Mouse (Mus musculus) heart, embryonic 13.5 days (tissue): Measurements from ENCODE around the gene Wap. TPM values are rescaled to one million over a fixed set of nuclear protein-coding genes. Genes with fewer than 3 reads are reported as not detected.
A peak's percentile ranks its signal among the peaks of the same experiment; 100 is the strongest.

ENCODE experiments used
- ATAC-seq: fragments of 200-750 bp; cut with Nextera tagmentation; 2 replicates; pipeline ENCODE4 v1.8.0; 2017; ENCODE audit warnings: moderate TSS enrichment; ENCODE audit not compliant: insufficient number of reproducible peaks, low FRiP score, low TSS enrichment; ENCODE audit errors: extremely low read depth
- H3K27ac ChIP-seq: fragments of 300-500 bp; sonication (generic); replicated peaks from 2 replicates; pipeline ENCODE4 v1.5.1; 2015; ENCODE audit warnings: moderate library complexity, mild to moderate bottlenecking, inconsistent platforms
- H3K27me3 ChIP-seq: fragments of 300-500 bp; sonication (generic); replicated peaks from 2 replicates; pipeline ENCODE4 v1.6.1; 2015; ENCODE audit warnings: mild to moderate bottlenecking, inconsistent platforms
- H3K36me3 ChIP-seq: fragments of 300-500 bp; sonication (generic); 2 replicates; pipeline ENCODE4 v1.6.1; 2015; ENCODE audit warnings: mild to moderate bottlenecking, inconsistent platforms
- H3K4me1 ChIP-seq: fragments of 300-500 bp; sonication (generic); 2 replicates; pipeline ENCODE4 v1.6.1; 2015; ENCODE audit warnings: inconsistent platforms
- H3K4me2 ChIP-seq: fragments of 300-500 bp; sonication (generic); 2 replicates; pipeline ENCODE4 v1.6.1; 2015; ENCODE audit warnings: inconsistent platforms, mild to moderate bottlenecking, moderate library complexity
- H3K4me3 ChIP-seq: fragments of 300-500 bp; sonication (generic); 2 replicates; pipeline ENCODE4 v1.5.1; 2015; ENCODE audit warnings: moderate library complexity, mild to moderate bottlenecking, inconsistent platforms
- H3K9ac ChIP-seq: fragments of 300-500 bp; sonication (generic); 2 replicates; pipeline ENCODE4 v1.6.1; 2015; ENCODE audit warnings: inconsistent platforms, mild to moderate bottlenecking, moderate library complexity
- H3K9me3 ChIP-seq: fragments of 300-500 bp; sonication (generic); 2 replicates; pipeline ENCODE4 v1.6.1; 2016; ENCODE audit warnings: inconsistent platforms
- WGBS: fragments of 180-500 bp; shearing (Covaris S2); methylation state at CpG from one replicate; pipeline ENCODE4 v1.1.7; 2015; ENCODE audit warnings: mixed read lengths; 5-methylcytosine and 5-hydroxymethylcytosine counted together
- polyA plus RNA-seq: library from polyadenylated mRNA; unstranded; fragments of >200 nt; fragmentation: Nextera tagmentation; extraction: Ambion mirVana; gene quantifications from 2 replicates; pipeline ENCODE4 v1.2.1, GENCODE M21; 2015

Gene Wap
- polyA plus RNA-seq, 1 experiment from 2014 or later = not detected

DNA sequence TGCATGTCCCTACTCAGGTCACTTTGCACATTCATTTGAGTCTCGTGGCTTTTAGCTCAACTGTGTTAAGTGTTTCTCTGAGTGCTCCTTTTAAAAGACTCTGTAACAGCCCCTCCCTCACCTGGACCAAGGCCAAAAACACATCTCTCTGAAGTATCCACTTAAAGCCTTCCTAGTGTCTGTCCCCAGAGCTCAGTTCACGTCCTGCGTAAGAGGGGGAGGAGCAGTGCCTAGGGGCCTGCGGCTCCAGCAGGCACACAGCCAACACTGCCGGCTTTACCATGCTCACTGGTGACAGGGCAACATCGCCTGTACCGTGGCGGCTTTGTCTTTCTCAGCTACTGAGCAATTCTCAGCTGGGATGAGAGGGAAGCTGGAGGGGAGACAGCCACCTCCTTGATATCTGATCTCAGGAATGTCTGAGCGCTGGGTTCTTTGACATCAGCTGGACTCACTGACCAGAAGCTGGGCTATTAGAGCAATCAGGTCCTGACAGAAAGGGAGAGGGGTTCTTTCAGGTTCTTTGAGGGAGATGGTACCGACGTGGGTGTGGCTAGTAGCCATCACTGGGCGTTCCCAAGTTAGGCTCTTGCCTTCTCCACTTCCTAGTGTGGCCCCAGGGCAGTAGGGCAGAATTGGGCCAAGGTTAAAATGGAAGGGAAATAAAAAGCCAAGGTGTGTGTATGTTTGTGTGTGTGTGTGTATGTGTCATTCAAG, 34.4 kb downstream of the Wap start:
- WGBS = 20% methylated on average over 12 of the region's 12 CpGs
- Histone ChIP-seq H3K4me1 (peaks cover 42% of the 10 kb centered on the region), H3K36me3 (0 out of 2 replicates have a peak, but pooled peaks cover under 1% of the 10 kb centered on the region), H3K27ac (peak overlapping the region; percentile 50), H3K4me3 (peak overlapping the region; percentile 48; the same call in 1 of the 2 replicates), H3K9ac (peak overlapping the region; percentile 62), H3K9me3 (no peaks in the 10 kb centered on the region), H3K4me2 (peak overlapping the region; percentile 72), H3K27me3 (peaks cover 85% of the 10 kb centered on the region)
- ATAC-seq = peak; percentile 68; the same call in 1 of the 2 replicates

DNA sequence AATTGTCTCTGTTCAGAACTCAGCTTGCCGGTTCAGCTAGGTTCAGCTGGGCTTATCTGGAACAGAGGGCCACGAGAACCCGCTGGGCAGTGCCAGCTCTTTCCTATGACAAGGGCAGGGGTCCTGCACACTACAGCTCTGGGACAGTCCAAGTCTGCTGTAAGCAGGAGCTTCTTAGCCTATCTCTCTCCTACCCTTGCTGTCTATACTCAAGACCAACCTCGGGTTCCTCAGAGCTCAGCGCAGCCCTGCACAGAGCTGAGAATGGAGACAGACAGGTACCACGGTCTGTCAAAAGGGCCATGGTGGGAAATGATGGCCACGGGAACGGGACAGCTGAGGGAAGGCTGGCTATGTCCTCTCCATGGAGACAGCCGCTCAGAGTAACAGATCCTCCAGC, 35.2 kb downstream of the Wap start:
- no peak for ATAC-seq
- peaks cover 50% of the 10 kb centered on the region for H3K4me1 ChIP-seq
- peak overlapping the region; percentile 72 for H3K4me2 ChIP-seq
- H3K27me3 ChIP-seq = peaks cover 88% of the 10 kb centered on the region
- no peaks in the 10 kb centered on the region for H3K9me3 ChIP-seq
- H3K27ac ChIP-seq = no peak overlapping the region
- H3K36me3 ChIP-seq = peaks cover 8% of the 10 kb centered on the region
- WGBS = 77% methylated on average over 9 of the region's 9 CpGs
- H3K9ac ChIP-seq = no peak overlapping the region
- no peak overlapping the region for H3K4me3 ChIP-seq

DNA sequence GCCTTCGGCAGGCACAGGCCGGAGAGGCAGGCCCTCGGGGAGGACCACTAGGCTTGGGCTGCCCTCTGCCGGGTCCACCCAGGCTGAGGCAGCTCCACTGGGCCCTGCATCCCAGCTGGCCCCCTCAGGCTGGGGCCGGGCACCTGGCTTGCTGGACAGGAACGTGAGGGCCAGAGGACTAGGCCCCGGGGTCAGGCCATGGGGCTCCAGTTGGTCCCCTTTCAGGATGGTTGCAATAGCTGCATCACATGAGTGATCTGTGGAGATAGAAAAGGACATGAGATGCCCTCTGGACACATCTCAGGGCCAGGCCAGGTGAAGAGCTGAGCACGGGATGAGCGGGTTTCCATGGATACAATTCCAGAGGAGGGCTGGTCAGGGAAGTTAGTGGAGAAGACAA, 35.8 kb downstream of the Wap start:
- no peak overlapping the region for H3K4me2 ChIP-seq
- no peak overlapping the region for H3K4me3 ChIP-seq
- no peak overlapping the region for H3K9ac ChIP-seq
- 73% methylated on average over 9 of the region's 9 CpGs for WGBS
- no peaks in the 10 kb centered on the region for H3K9me3 ChIP-seq
- peaks cover 84% of the 10 kb centered on the region for H3K27me3 ChIP-seq
- H3K27ac ChIP-seq = no peak overlapping the region
- no peak for ATAC-seq
- peaks cover 56% of the 10 kb centered on the region for H3K4me1 ChIP-seq
- H3K36me3 ChIP-seq = peaks cover 14% of the 10 kb centered on the region

DNA sequence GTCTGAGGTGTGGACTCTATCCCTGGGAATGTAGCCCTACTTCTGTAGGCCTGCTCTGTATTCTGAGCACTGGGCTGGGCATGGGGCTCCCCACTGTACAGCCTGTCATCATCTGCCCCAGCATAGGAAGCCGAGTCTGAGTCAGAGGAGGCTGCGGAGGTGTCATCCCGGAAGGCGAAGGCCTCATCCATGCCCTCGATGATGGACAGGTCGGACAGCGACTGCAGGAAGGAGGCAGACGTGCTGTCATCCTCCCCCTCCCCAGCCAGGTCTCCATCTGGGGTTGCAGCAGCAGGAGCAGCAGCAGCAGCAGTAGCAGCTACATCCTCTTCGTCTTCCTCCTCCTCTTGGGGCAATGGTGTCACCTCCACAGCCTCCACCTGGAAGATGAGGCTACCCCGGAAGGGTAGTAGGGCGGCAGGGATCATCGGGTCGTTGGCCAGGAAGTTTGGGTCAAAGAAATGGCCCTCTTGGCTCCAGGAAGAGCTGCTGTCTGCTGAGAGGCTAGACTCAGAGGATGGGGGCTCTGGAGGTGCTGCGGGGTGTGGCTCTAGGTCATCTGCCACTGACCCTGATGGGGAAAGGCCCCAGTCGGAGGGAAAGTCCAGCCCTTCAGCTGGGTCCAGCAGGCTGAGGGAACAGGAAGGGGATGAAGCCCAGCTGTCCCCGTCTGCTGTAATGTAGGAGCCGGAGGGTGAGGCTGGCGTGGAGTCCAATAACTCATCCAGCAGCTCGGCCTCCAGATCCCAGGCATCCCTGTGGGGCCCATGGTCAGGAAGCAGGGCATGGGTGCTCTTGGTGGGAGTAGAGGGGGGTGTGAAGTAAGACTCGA, 36.6 kb downstream of the Wap start:
- 78% methylated on average over 20 of the region's 20 CpGs for WGBS
- no peak overlapping the region for H3K27ac ChIP-seq
- peaks cover 76% of the 10 kb centered on the region for H3K27me3 ChIP-seq
- H3K4me2 ChIP-seq = no peak overlapping the region
- H3K4me3 ChIP-seq = no peak overlapping the region
- ATAC-seq = no peak
- H3K9me3 ChIP-seq = no peaks in the 10 kb centered on the region
- H3K9ac ChIP-seq = no peak overlapping the region
- peaks cover 22% of the 10 kb centered on the region for H3K36me3 ChIP-seq
- H3K4me1 ChIP-seq = peaks cover 59% of the 10 kb centered on the region

DNA sequence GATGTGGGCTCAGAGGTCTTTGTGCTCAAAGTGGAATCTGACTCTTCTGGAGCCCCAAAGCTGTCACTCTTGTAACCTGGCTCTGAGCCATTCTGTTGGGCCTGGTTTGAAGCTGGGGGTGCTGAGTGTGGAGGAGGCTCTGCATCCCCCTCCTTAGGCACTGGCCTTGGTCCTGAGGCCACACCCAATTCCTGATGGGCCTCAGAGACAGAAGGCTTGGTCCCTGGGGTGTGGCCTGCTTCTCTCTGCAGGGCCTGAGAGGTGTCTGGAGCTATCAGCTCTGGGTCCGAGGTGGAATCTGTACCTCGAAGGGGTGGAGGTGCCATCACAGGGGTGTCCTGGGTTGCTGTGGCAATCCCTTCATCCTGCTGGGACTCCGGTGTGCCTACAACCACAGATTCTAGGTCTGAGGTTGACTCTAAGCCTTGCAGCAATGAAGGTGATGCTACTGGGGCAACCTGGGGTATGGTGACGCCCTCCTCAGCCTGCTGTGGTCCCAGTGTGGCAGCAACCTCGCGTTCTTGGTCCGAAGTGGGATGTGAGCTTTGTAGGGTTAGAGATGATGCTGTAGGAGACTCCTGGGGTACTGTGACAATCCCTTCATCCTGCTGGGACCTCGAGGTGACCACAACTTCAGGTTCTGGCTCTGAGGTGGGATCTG, 38.0 kb downstream of the Wap start:
- Histone ChIP-seq H3K4me2 (no peak overlapping the region), H3K27ac (no peak overlapping the region), H3K4me1 (peaks cover 58% of the 10 kb centered on the region), H3K36me3 (peaks cover 36% of the 10 kb centered on the region), H3K4me3 (no peak overlapping the region), H3K9me3 (no peaks in the 10 kb centered on the region), H3K9ac (no peak overlapping the region), H3K27me3 (peaks cover 65% of the 10 kb centered on the region)
- ATAC-seq = no peak
- 74% methylated on average over 8 of the region's 8 CpGs for WGBS

DNA sequence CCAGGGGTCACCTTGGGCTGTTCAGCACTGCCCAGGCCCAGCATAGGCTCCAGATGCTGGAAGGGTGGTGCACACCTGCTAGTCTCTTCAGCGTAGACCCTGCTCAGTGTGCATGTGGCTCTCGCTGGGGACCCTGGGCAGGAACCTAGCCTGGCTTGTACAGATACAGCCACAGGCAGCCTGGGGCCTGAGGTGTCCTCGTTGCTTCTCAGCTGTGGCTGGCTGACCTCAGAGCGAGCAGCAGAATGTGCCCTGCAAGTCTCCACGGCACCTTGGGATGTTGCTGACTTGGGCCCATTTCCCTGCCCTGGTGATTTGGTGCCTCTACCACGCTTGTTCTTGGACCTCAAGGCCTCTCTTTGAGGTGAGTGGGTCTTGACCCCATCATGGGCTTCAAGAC, 38.6 kb downstream of the Wap start:
- 83% methylated on average over 6 of the region's 6 CpGs for WGBS
- Histone ChIP-seq H3K9ac (no peak overlapping the region), H3K9me3 (no peaks in the 10 kb centered on the region), H3K27ac (no peak overlapping the region), H3K27me3 (peaks cover 59% of the 10 kb centered on the region), H3K4me3 (no peak overlapping the region), H3K4me2 (no peak overlapping the region), H3K36me3 (peaks cover 42% of the 10 kb centered on the region), H3K4me1 (peaks cover 58% of the 10 kb centered on the region)
- ATAC-seq = no peak

DNA sequence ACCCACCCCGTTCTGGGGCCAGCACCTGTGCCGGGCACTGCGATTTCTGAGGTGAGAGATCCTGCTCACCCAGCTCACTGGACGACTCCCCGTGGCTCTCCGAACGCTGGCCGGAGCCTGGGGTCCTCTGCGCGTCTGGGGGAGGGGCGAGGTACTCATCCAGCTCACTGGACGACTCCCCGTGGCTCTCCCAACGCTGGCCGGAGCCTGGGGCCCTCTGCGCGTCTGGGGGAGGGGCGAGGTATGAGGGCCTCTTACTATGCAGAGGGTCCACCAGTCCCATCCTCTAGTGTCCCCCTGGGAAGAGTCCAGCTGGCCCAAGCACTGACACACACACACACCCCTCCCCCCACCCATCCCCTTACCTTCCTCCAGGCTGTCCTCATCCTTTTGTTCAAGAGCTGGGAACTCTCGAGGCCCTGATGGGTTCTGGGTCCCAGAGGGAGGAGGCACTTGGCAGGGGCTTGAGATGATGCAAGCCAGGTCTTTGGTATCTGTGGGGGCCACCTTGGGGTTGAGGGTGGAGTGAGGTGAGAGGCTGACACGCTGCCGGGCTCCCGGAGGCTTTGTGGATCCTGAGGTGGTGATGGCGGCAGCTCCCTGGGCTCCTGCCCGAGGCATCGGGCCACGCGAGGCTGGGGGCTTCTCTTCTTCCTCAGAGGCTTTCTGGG, 39.3 kb downstream of the Wap start:
- ATAC-seq = no peak
- Histone ChIP-seq H3K36me3 (peaks cover 49% of the 10 kb centered on the region), H3K27me3 (peaks cover 52% of the 10 kb centered on the region), H3K9me3 (no peaks in the 10 kb centered on the region), H3K4me3 (no peak overlapping the region), H3K4me1 (peaks cover 58% of the 10 kb centered on the region), H3K27ac (no peak overlapping the region), H3K9ac (peak overlapping the region; percentile 38; the same call in 1 of the 2 replicates), H3K4me2 (peak overlapping the region; percentile 32)
- 20% methylated on average over 27 of the region's 27 CpGs for WGBS

DNA sequence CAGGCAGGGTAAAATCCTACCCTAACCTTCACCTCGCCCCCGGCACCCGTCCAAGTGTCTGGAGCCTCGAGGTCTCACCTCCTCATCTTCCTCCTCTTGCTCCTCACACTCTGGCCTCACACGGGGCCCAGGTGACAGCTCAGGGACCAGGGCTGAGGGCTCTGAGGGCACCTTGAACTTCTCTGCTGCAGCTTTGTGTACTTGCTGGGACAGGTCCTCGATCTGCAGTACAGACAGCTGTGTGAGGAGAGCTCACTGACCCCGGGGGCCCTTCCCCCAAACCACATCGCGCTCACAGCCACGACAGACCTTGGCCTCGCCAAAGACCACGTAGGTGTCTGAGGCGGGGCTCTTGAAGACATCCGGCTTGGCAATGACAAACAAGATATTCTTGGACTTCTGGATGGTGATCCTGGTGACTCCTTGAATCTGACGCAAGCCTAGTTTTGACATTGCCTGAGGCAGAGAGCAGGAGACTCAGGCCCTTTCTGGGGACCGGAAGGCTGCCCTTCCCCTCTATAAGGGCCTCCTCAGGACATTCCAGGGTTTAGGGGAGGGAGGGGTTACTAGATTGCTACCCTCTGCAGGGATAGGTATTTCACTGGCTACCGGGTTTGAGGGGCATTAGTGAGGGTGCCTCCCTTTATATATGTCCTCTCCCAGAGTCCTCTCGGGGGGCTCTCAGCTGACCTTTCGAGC, 40.1 kb downstream of the Wap start:
- WGBS = 49% methylated on average over 19 of the region's 19 CpGs
- Histone ChIP-seq H3K9ac (peak overlapping the region; percentile 30; the same call in 1 of the 2 replicates), H3K9me3 (no peaks in the 10 kb centered on the region), H3K27ac (no peak overlapping the region), H3K4me2 (no peak overlapping the region), H3K4me3 (no peak overlapping the region), H3K36me3 (peaks cover 57% of the 10 kb centered on the region), H3K27me3 (peaks cover 49% of the 10 kb centered on the region), H3K4me1 (peaks cover 55% of the 10 kb centered on the region)
- ATAC-seq = no peak

DNA sequence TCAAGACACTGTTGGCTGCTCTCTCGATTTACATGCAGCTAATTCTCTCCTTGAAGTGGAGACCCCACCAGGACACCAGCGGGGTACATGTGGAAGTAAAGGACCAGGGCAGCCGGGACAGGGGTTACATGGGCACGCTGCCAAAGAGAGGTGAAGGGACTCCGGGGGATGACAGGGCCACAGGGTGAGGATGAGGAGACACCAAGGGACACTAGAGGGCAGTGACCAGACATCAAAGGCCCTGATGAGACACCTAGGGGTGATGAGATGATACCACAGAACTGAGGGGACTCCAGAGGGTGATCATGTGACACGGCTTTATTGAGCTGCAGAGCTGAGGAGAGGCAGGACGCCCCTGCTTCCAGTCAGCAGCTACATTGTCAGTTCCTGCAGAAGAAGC, 40.9 kb downstream of the Wap start:
- Histone ChIP-seq H3K36me3 (peaks cover 65% of the 10 kb centered on the region), H3K27ac (no peak overlapping the region), H3K27me3 (peaks cover 40% of the 10 kb centered on the region), H3K9ac (no peak overlapping the region), H3K4me3 (no peak overlapping the region), H3K9me3 (no peaks in the 10 kb centered on the region), H3K4me2 (no peak overlapping the region), H3K4me1 (peaks cover 52% of the 10 kb centered on the region)
- ATAC-seq = no peak
- WGBS = 60% methylated on average over 7 of the region's 7 CpGs

DNA sequence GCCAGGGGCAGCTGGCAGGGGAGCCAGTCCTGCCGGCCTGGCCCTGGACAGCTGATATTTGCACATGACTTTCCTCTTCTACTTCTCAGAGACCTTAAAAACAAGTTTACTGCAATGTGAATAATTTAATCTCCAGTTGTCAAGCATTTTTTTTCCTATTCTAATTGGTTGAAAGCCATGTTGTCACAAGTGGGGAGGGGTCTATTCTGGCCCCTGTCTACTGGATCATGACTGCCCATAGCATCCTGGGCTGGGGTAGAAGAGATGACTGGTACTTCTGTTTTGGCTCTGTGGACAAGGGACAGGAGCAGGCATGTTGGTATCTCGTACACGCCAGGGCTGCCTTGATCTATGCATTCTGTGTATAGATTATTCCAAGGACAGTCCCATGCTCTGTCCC, 41.8 kb downstream of the Wap start:
- no peak overlapping the region for H3K27ac ChIP-seq
- no peak overlapping the region for H3K4me3 ChIP-seq
- H3K4me2 ChIP-seq = no peak overlapping the region
- H3K9ac ChIP-seq = no peak overlapping the region
- H3K9me3 ChIP-seq = no peaks in the 10 kb centered on the region
- H3K4me1 ChIP-seq = peaks cover 52% of the 10 kb centered on the region
- H3K36me3 ChIP-seq = peaks cover 74% of the 10 kb centered on the region
- ATAC-seq = no peak
- WGBS = 91% methylated on average over 3 of the region's 3 CpGs
- peaks cover 31% of the 10 kb centered on the region for H3K27me3 ChIP-seq
